Comparison of ENCODE assay signal across 24 mouse cellular contexts in genomic region chr8:6002612-6003011, GRCm38 (mm10).
DNase-seq lines count a peak whose midpoint lies in the region; ATAC-seq and TF ChIP-seq lines count a peak whose summit lies in the region.
"Had no signal": no experiment of that assay in that cellular context is flagged by ENCODE, and none has a peak within 500 bp of the region (broad histone marks: within the 10 kb centered on the region; RNA-seq: fewer than 3 reads in every experiment).

No protein-coding gene starts in this region.

- no peaks in the 10 kb centered on the region for H3K4me1 ChIP-seq in midbrain, embryonic 11.5 days (ENCODE audit: control insufficient read depth, insufficient read depth, low read length)
- H3K4me1 ChIP-seq in midbrain, embryonic 10.5 days = no peaks in the 10 kb centered on the region
- no peaks in the 10 kb centered on the region for H3K4me1 ChIP-seq in embryonic facial prominence, embryonic 14.5 days (ENCODE audit: control insufficient read depth, insufficient read depth, low read length)
- no peaks in the 10 kb centered on the region for H3K4me1 ChIP-seq in kidney, embryonic 16.5 days (ENCODE audit: insufficient read depth, low read length)
- H3K4me1 ChIP-seq in heart, adult 2 months (ENCODE audit: control insufficient read depth, insufficient read depth, low read length) = no peaks in the 10 kb centered on the region
- H3K4me1 ChIP-seq: embryonic facial prominence, embryonic 15.5 days; heart, embryonic 12.5 days had no signal

- TF ChIP-seq POLR2A in heart, adult 2 months (IDR thresholded peaks at IDR 0.05; ENCODE audit: insufficient read depth, low read depth, low read length) = no peak

- H3K4me2 ChIP-seq in midbrain, embryonic 11.5 days = no peak overlapping the region
- no peak overlapping the region for H3K4me2 ChIP-seq in embryonic facial prominence, embryonic 14.5 days (ENCODE audit: low read depth, low read length)
- H3K4me2 ChIP-seq in kidney, embryonic 16.5 days (replicated peaks; ENCODE audit: low read depth, low read length) = no peak overlapping the region
- H3K4me2 ChIP-seq: embryonic facial prominence, embryonic 15.5 days; heart, embryonic 12.5 days had no signal

- ATAC-seq in midbrain, embryonic 11.5 days (ENCODE audit: low FRiP score) = 0 out of 2 replicates have a peak, but pooled peaks have one; percentile 40
- ATAC-seq in embryonic facial prominence, embryonic 14.5 days (ENCODE audit: low read depth) = 0 out of 2 replicates have a peak, but pooled peaks have one; percentile 37
- ATAC-seq in kidney, embryonic 16.5 days (ENCODE audit: low FRiP score, low TSS enrichment) = no peak
- ATAC-seq: activated CD4-positive, CD25-positive, alpha-beta regulatory T cell, adult 4 months; lung, postnatal 0 days had no signal

- intact Hi-C loops in heart, adult 2 months (cut with DNase I) = no loop called here

- H3K4me3 ChIP-seq in midbrain, embryonic 11.5 days (ENCODE audit: low read depth, low read length) = no peak overlapping the region
- H3K4me3 ChIP-seq in midbrain, embryonic 10.5 days = no peak overlapping the region
- no peak overlapping the region for H3K4me3 ChIP-seq in embryonic facial prominence, embryonic 14.5 days (ENCODE audit: low read depth, low read length)
- no peak overlapping the region for H3K4me3 ChIP-seq in kidney, embryonic 16.5 days (ENCODE audit: low read length)
- H3K4me3 ChIP-seq in heart, adult 2 months = no peak overlapping the region
- H3K4me3 ChIP-seq: embryonic facial prominence, embryonic 15.5 days; gastrocnemius, adult 2 months; heart, embryonic 12.5 days; layer of hippocampus, adult 2 months had no signal

- peak; percentile 45 for DNase-seq in midbrain, embryonic 11.5 days (ENCODE audit: low spot score, missing footprints)
- DNase-seq in midbrain, embryonic 10.5 days (ENCODE audit: low spot score) = no peak
- peak; percentile 59 for DNase-seq in embryo, embryonic 10.5 days (ENCODE audit: low spot score)
- peak; percentile 60 for DNase-seq in embryonic facial prominence, embryonic 14.5 days (ENCODE audit: low spot score)
- DNase-seq in retina, embryonic 14.5 days (ENCODE audit: low spot score) = peak; percentile 31
- DNase-seq in heart, adult 2 months = no peak
- DNase-seq: adrenal gland, postnatal 25 days; cerebellum, adult 11-12 months; cerebellum, postnatal 36 days; gastrocnemius, adult 2 months; heart, postnatal 14 days; kidney, adult 18-20 months; kidney, postnatal 14 days; layer of hippocampus, postnatal 36 days; liver; right cerebral cortex, postnatal 4 days had no signal

- no peaks in the 10 kb centered on the region for H3K9me3 ChIP-seq in midbrain, embryonic 11.5 days (ENCODE audit: control insufficient read depth, low read length)
- no peaks in the 10 kb centered on the region for H3K9me3 ChIP-seq in midbrain, embryonic 10.5 days (replicated peaks)
- peaks cover 1% of the 10 kb centered on the region; the same call in 1 of the 2 replicates for H3K9me3 ChIP-seq in embryonic facial prominence, embryonic 14.5 days (ENCODE audit: control insufficient read depth, low read length)
- peaks cover under 1% of the 10 kb centered on the region; the same call in 1 of the 2 replicates for H3K9me3 ChIP-seq in kidney, embryonic 16.5 days (ENCODE audit: low read length)
- H3K9me3 ChIP-seq: embryonic facial prominence, embryonic 15.5 days; G1E; heart, embryonic 12.5 days had no signal

- TF ChIP-seq EP300 in heart, adult 2 months (IDR thresholded peaks at IDR 0.05; ENCODE audit: insufficient read depth, low read depth, low read length) = no peak

- 58% methylated on average over 1 of the region's 1 CpGs for WGBS in midbrain, embryonic 11.5 days
- WGBS in midbrain, embryonic 10.5 days = 60% methylated on average over 1 of the region's 1 CpGs
- 27% methylated on average over 1 of the region's 1 CpGs for WGBS in embryonic facial prominence, embryonic 14.5 days
- WGBS in kidney, embryonic 16.5 days = 57% methylated on average over 1 of the region's 1 CpGs
- WGBS in heart, adult 2 months = 67% methylated on average over 1 of the region's 1 CpGs

- no peaks in the 10 kb centered on the region for H3K79me2 ChIP-seq in heart, adult 2 months (replicated peaks; ENCODE audit: control insufficient read depth, insufficient read depth, low read length)

- no peaks in the 10 kb centered on the region for H3K36me3 ChIP-seq in midbrain, embryonic 11.5 days (ENCODE audit: control insufficient read depth, insufficient read depth, low read length)
- no peaks in the 10 kb centered on the region for H3K36me3 ChIP-seq in midbrain, embryonic 10.5 days
- no peaks in the 10 kb centered on the region for H3K36me3 ChIP-seq in embryonic facial prominence, embryonic 14.5 days (ENCODE audit: control insufficient read depth, insufficient read depth, low read length)
- no peaks in the 10 kb centered on the region for H3K36me3 ChIP-seq in kidney, embryonic 16.5 days (ENCODE audit: insufficient read depth, low read length)
- no peaks in the 10 kb centered on the region for H3K36me3 ChIP-seq in heart, adult 2 months (ENCODE audit: control insufficient read depth, insufficient read depth, low read length)
- H3K36me3 ChIP-seq: embryonic facial prominence, embryonic 15.5 days; G1E; heart, embryonic 12.5 days had no signal

- no peak for TF ChIP-seq CTCF in heart, adult 2 months (IDR thresholded peaks at IDR 0.05)

- H3K9ac ChIP-seq in midbrain, embryonic 11.5 days (ENCODE audit: low read length) = no peak overlapping the region
- H3K9ac ChIP-seq in embryonic facial prominence, embryonic 14.5 days (ENCODE audit: low read depth, low read length) = no peak overlapping the region
- H3K9ac ChIP-seq in kidney, embryonic 16.5 days (replicated peaks; ENCODE audit: low read length) = no peak overlapping the region
- no peak overlapping the region for H3K9ac ChIP-seq in heart, adult 2 months (ENCODE audit: low read depth, low read length)
- H3K9ac ChIP-seq: embryonic facial prominence, embryonic 15.5 days; heart, embryonic 12.5 days had no signal

- no peak overlapping the region for H3K27ac ChIP-seq in midbrain, embryonic 11.5 days (ENCODE audit: low read depth, low read length)
- H3K27ac ChIP-seq in midbrain, embryonic 10.5 days (replicated peaks) = no peak overlapping the region
- H3K27ac ChIP-seq in embryonic facial prominence, embryonic 14.5 days (replicated peaks; ENCODE audit: low read depth, low read length) = no peak overlapping the region
- no peak overlapping the region for H3K27ac ChIP-seq in kidney, embryonic 16.5 days (ENCODE audit: low read length)
- H3K27ac ChIP-seq in heart, adult 2 months = no peak overlapping the region
- H3K27ac ChIP-seq: embryonic facial prominence, embryonic 15.5 days; gastrocnemius, adult 2 months; layer of hippocampus, adult 2 months; stomach, postnatal 0 days had no signal

- no peaks in the 10 kb centered on the region for H3K27me3 ChIP-seq in midbrain, embryonic 11.5 days (ENCODE audit: control insufficient read depth, insufficient read depth, low read length)
- H3K27me3 ChIP-seq in midbrain, embryonic 10.5 days (ENCODE audit: low read depth, poor library complexity, severe bottlenecking) = no peaks in the 10 kb centered on the region
- no peaks in the 10 kb centered on the region for H3K27me3 ChIP-seq in embryonic facial prominence, embryonic 14.5 days (replicated peaks; ENCODE audit: control insufficient read depth, insufficient read depth, low read length)
- no peaks in the 10 kb centered on the region for H3K27me3 ChIP-seq in kidney, embryonic 16.5 days (ENCODE audit: insufficient read depth, low read length)
- no peaks in the 10 kb centered on the region for H3K27me3 ChIP-seq in heart, adult 2 months (ENCODE audit: control insufficient read depth, insufficient read depth, low read length)
- H3K27me3 ChIP-seq: embryonic facial prominence, embryonic 15.5 days; heart, embryonic 12.5 days had no signal

Comparison
In these comparisons a context has a peak if more than half of its experiments do, and no peak if none do; other contexts are left out.
1. DNase-seq: peak in midbrain, embryonic 11.5 days (single experiment), embryo, embryonic 10.5 days (single experiment), embryonic facial prominence, embryonic 14.5 days (single experiment) and retina, embryonic 14.5 days (single experiment); none in midbrain, embryonic 10.5 days (single experiment) and heart, adult 2 months (0 of 2).